Mouse (Mus musculus): ENCODE data around the gene Asic2.

DNA sequence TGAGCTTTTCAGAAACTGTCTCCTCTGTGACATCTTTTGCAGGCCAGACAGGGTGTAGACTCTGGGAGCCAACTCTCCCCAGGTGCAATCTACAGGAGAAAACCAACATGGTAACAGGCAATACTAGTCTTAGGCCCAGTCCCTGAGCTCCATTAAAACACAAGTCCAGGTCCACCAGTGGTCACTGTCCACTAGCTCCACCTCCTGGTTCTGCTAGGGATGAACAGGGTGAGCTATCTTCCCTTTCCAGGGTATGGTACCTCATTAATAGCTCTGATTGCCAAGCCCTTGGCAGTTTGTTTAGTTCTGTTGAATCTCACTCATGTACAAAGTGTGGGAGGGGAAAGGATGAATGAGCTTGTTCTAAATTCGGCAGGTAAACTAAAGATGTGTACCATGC is 270.2 kb downstream of the Asic2 start:
- TF ChIP-seq CTCF (IDR thresholded peaks at IDR 0.05 in 2 of 3, conservative IDR thresholded peaks at IDR 0.05 in 1 of 3; ENCODE audit: control insufficient read depth in 1 of 3, insufficient read depth in 1 of 3, low read depth in 2 of 3, low read length in 3 of 3, poor library complexity in 1 of 3, severe bottlenecking in 1 of 3), result no peak
- no peak for TF ChIP-seq KAT2A (conservative IDR thresholded peaks at IDR 0.05; ENCODE audit: low read depth, low read length)
- no peak for TF ChIP-seq RAD21 (IDR thresholded peaks at IDR 0.05; ENCODE audit: low read depth, low read length)
- no peak for TF ChIP-seq MAX (IDR thresholded peaks at IDR 0.05; ENCODE audit: low read length)
